Mouse (Mus musculus) ES-Bruce4 (cell line): ENCODE measurements around the gene Zscan12.

Experiments
- CTCF ChIP-seq: IDR thresholded peaks from one replicate; pipeline ENCODE4 v1.8.1; 2011; ENCODE audit warnings: low read depth, low read length
- POLR2A ChIP-seq: IDR thresholded peaks from one replicate; pipeline ENCODE4 v1.8.1; 2011; ENCODE audit warnings: low read length; ENCODE audit not compliant: insufficient read depth

- TF ChIP-seq CTCF (no peak), POLR2A (no peak)
Observed at GRCm38 (mm10) chr13:21417298-21418010, 54.8 kb downstream of the Zscan12 start.
